Mouse (Mus musculus) stomach, embryonic 14.5 days (tissue): ENCODE measurements around the gene Cachd1. TPM values are rescaled to one million over a fixed set of nuclear protein-coding genes. Genes with fewer than 3 reads are reported as not detected.
A peak's percentile ranks its signal among the peaks of the same experiment; 100 is the strongest.

ENCODE experiments used
- ATAC-seq: fragments of 200-750 bp; cut with Nextera tagmentation; 2 replicates; pipeline ENCODE4 v1.8.0; 2017; ENCODE audit warnings: low read depth, moderate TSS enrichment; ENCODE audit not compliant: insufficient number of reproducible peaks, insufficient read depth, low FRiP score
- H3K27ac ChIP-seq: fragments of 300-500 bp; sonication (generic); 2 replicates; pipeline ENCODE4 v1.5.1; 2014; ENCODE audit warnings: mild to moderate bottlenecking, low read length, moderate library complexity, mixed read lengths
- H3K27me3 ChIP-seq: fragments of 300-500 bp; sonication (generic); 2 replicates; pipeline ENCODE4 v1.6.1; 2014; ENCODE audit warnings: low read length, control low read depth, mixed read lengths; ENCODE audit not compliant: control insufficient read depth, insufficient read depth
- H3K36me3 ChIP-seq: fragments of 300-500 bp; sonication (generic); 2 replicates; pipeline ENCODE4 v1.6.1; 2014; ENCODE audit warnings: mild to moderate bottlenecking, control low read depth, low read length, moderate library complexity, mixed read lengths; ENCODE audit not compliant: control insufficient read depth, insufficient read depth
- H3K4me1 ChIP-seq: fragments of 300-500 bp; sonication (generic); 2 replicates; pipeline ENCODE4 v1.6.1; 2014; ENCODE audit warnings: low read length, control low read depth, mixed read lengths; ENCODE audit not compliant: control insufficient read depth, insufficient read depth
- H3K4me2 ChIP-seq: fragments of 300-500 bp; sonication (generic); replicated peaks from 2 replicates; pipeline ENCODE4 v1.6.1; 2014; ENCODE audit warnings: low read depth, low read length, control low read depth
- H3K4me3 ChIP-seq: fragments of 300-500 bp; sonication (generic); 2 replicates; pipeline ENCODE4 v1.5.1; 2014; ENCODE audit warnings: low read depth, low read length, control low read depth
- H3K9ac ChIP-seq: fragments of 300-500 bp; sonication (generic); replicated peaks from 2 replicates; pipeline ENCODE4 v1.6.1; 2014; ENCODE audit warnings: low read depth, mild to moderate bottlenecking, control low read depth, low read length, moderate library complexity, mixed read lengths
- H3K9me3 ChIP-seq: fragments of 300-500 bp; sonication (generic); 2 replicates; pipeline ENCODE4 v1.6.1; 2016; ENCODE audit warnings: low read depth, low read length, control low read depth; ENCODE audit not compliant: control insufficient read depth
- WGBS: fragments of 180-500 bp; shearing (Covaris S2); extraction: QIAGEN DNeasy Blood & Tissue Kit; methylation state at CpG from one replicate; pipeline ENCODE4 v1.1.7; 2014; 5-methylcytosine and 5-hydroxymethylcytosine counted together
- polyA plus RNA-seq: library from polyadenylated mRNA; unstranded; fragments of >200 nt; fragmentation: Nextera tagmentation; extraction: Ambion mirVana; gene quantifications from 2 replicates; pipeline ENCODE4 v1.2.1, GENCODE M21; 2014

Gene Cachd1
- polyA plus RNA-seq, 1 experiment from 2014 or later, result 19.5 TPM

DNA sequence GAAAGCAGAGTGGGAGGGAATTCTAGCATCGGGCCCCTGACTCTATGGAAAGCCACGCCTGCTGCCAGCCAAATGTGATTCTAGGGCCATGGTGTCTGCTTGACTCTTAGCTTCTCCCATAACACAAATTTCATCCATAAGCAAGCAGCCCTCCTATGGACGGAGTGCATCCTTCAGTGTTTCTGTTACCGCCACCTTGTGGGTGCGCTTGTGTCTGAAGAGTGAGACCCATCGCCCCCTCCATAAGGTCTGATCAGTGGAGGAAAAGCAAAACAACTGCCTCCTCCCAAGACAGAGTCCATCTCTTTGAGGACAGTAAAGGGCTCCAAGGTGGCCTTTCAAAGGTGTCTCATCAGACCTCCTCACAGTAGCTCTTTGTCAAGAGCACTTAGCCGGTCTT lies 201.0 kb downstream of the Cachd1 start:
- no peak overlapping the region for H3K4me3 ChIP-seq
- WGBS, result 88% methylated on average over 7 of the region's 7 CpGs
- no peak overlapping the region for H3K27ac ChIP-seq
- H3K36me3 ChIP-seq, result peaks cover 28% of the 10 kb centered on the region; the same call in 1 of the 2 replicates
- no peaks in the 10 kb centered on the region for H3K9me3 ChIP-seq
- no peak overlapping the region for H3K4me2 ChIP-seq
- H3K4me1 ChIP-seq, result no peaks in the 10 kb centered on the region
- H3K27me3 ChIP-seq, result no peaks in the 10 kb centered on the region
- no peak overlapping the region for H3K9ac ChIP-seq
- ATAC-seq, result no peak

DNA sequence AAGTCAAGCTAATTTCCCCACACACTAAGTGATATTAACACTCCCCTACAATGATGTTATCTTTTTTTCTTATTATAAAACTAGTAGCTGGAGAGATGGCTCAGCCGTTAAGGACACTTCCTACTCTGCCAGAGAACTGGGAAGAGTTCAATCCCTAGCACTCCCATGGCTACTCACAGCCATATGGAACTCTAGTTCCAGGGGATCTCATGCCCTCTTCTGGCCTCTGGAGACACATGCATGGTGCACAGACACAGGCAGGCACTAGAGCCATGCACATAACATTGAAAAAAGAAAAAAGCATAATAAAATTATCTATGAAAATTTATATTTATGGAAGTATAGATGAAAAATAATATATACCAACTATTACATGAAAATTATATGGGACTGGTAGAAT lies 210.7 kb downstream of the Cachd1 start:
- no peaks in the 10 kb centered on the region for H3K27me3 ChIP-seq
- no peak overlapping the region for H3K9ac ChIP-seq
- no peak overlapping the region for H3K4me2 ChIP-seq
- no peak overlapping the region for H3K27ac ChIP-seq
- no peaks in the 10 kb centered on the region for H3K9me3 ChIP-seq
- WGBS, result 83% methylated on average over 1 of the region's 1 CpGs
- no peak for ATAC-seq
- no peaks in the 10 kb centered on the region for H3K4me1 ChIP-seq
- H3K4me3 ChIP-seq, result no peak overlapping the region
- H3K36me3 ChIP-seq, result peaks cover 36% of the 10 kb centered on the region

DNA sequence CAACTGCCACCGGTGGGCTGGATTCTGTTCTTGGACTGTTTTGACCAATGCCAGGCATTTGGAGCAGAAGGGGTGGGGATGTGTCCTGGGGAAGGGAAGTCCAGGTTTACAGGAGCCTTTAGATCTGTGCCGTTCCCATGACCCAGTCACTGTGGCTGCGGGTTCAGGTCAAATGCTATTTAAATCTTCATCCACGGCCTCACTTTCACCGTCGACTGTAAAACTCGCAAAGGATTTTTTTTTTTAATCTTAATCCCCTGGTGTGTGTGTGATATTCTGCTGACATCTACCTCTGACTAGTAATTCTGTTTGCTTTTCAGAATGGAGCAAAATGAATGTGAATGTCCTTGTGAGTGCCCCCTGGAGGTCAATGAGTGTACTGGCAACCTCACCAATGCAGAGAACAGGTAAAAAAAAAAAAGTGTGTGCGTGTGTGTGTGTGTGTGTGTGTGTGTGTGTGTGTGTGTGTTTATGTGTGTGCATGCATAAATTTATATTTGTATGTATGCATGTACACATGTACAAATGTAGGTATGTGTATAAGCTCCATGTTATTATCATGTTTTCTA lies 211.8 kb downstream of the Cachd1 start:
- H3K27me3 ChIP-seq, result no peaks in the 10 kb centered on the region
- WGBS, result 82% methylated on average over 8 of the region's 8 CpGs

DNA sequence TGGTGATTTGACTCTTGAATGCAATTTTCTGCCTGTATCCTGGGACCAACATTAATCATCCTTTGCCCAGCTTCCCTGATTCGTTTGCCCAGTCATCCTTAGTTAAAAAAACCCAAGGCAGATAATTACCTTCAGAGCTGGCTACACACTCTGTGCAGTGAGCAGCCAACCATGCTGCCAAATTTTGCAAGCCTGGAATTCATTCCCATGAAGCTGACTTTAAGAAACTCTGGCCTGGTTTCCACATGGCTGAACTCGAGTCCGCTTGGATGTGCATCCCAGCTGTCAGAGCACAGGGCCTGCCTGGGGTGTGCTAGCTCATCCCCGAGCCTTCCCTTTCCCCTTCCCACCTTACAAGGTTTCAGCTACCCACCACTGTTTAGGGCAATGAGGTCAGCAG lies 214.5 kb downstream of the Cachd1 start:
- Histone ChIP-seq H3K4me3 (no peak overlapping the region), H3K9ac (no peak overlapping the region), H3K9me3 (no peaks in the 10 kb centered on the region), H3K4me2 (no peak overlapping the region), H3K27ac (no peak overlapping the region), H3K27me3 (no peaks in the 10 kb centered on the region), H3K4me1 (no peaks in the 10 kb centered on the region), H3K36me3 (peaks cover 39% of the 10 kb centered on the region)
- ATAC-seq, result no peak
- WGBS, result 67% methylated on average over 4 of the region's 4 CpGs

More for the DNA sequence above, 211.8 kb downstream of the Cachd1 start:
- H3K9me3 ChIP-seq, result no peaks in the 10 kb centered on the region
- H3K27ac ChIP-seq, result no peak overlapping the region
- H3K4me3 ChIP-seq, result no peak overlapping the region
- ATAC-seq, result no peak
- no peak overlapping the region for H3K9ac ChIP-seq
- peaks cover 40% of the 10 kb centered on the region for H3K36me3 ChIP-seq
- H3K4me2 ChIP-seq, result no peak overlapping the region
- H3K4me1 ChIP-seq, result no peaks in the 10 kb centered on the region

DNA sequence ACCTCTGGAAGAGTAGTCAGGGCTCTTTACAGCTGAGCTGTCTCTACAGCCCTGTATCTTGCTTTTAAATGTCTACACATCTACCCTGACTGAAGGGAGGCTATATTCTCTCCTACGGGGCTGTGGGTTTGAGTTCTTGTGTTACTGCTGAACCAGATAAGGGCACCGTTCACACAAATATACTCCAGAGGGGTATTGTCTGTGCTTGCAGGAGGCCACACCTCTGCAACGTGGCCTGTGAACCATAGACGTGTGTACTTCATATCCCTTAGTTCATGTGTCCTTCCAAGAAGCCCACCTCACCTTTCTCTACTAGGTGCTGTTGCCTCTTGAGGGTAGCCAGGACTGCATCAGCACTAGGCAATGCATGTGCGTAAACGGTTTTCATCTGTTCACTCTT lies 215.6 kb downstream of the Cachd1 start:
- 81% methylated on average over 6 of the region's 6 CpGs for WGBS
- no peaks in the 10 kb centered on the region for H3K27me3 ChIP-seq
- H3K9me3 ChIP-seq, result no peaks in the 10 kb centered on the region
- H3K27ac ChIP-seq, result no peak overlapping the region
- peaks cover 39% of the 10 kb centered on the region for H3K36me3 ChIP-seq
- H3K4me1 ChIP-seq, result no peaks in the 10 kb centered on the region
- no peak for ATAC-seq
- H3K9ac ChIP-seq, result no peak overlapping the region
- H3K4me2 ChIP-seq, result no peak overlapping the region
- H3K4me3 ChIP-seq, result no peak overlapping the region

DNA sequence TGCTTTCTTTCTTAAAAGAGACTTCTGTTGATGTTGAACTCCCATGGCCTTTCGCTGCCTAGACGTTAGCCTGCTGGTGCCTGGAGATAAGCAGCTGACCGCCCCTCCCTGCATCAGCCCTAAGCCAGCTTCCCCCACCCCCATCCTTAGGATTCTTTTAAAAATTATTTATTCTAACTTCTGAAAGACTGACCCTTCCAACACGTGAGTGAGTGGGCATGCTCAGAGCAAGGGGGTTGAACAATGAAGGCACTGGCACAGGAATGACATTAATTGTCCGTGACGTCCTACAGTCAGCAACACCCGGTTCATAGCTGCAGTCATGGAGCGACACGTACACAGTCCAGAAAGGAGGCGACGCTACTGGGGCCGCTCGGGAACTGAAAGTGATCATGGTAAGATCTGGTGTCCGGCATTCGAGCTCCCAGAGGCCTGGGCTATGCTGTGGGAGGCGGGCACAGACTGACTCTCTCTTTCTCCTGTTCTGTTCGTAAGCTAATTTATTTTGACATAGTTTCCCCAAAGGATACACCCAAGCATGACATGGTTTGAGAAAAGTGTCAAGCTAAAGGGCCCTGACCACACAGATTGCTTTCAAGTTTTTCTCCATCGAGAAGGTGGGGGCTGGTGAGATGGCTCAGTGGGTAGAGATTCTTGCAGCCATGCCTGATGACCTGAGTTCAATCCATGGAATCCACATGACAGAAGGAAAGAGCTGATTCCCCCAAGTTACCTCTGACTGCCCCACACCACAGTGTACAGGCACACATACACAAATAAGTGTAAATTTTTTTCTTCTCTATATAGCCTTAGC lies 218.2 kb downstream of the Cachd1 start:
- Histone ChIP-seq H3K36me3 (peaks cover 30% of the 10 kb centered on the region), H3K4me1 (no peaks in the 10 kb centered on the region), H3K4me2 (no peak overlapping the region), H3K4me3 (no peak overlapping the region), H3K27ac (no peak overlapping the region), H3K27me3 (no peaks in the 10 kb centered on the region), H3K9me3 (no peaks in the 10 kb centered on the region), H3K9ac (no peak overlapping the region)
- 55% methylated on average over 18 of the region's 18 CpGs for WGBS
- peak; percentile 57; the same call in 1 of the 2 replicates for ATAC-seq

DNA sequence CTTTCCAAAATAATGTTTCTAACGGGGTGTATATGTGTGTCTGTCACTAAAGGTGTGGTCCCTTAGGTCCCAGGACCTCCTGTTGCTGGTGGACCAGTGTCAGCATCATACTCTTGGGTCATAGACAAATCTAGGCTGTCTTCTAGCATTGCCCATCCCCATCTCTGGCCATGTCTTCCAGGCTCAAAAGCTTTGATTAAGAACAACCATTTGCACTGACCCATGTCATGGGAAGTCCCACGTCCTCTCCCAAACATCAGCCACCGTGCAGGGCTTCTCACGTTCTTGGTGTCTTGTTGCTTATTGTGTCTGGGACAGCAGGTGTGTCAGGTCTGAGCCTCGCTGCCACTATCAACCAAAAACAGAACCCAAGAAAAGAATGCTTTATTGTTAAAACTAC lies 219.1 kb downstream of the Cachd1 start:
- no peaks in the 10 kb centered on the region for H3K4me1 ChIP-seq
- H3K9ac ChIP-seq, result no peak overlapping the region
- WGBS, result 90% methylated on average over 5 of the region's 5 CpGs
- no peak for ATAC-seq
- H3K9me3 ChIP-seq, result no peaks in the 10 kb centered on the region
- no peak overlapping the region for H3K4me2 ChIP-seq
- no peak overlapping the region for H3K27ac ChIP-seq
- no peak overlapping the region for H3K4me3 ChIP-seq
- peaks cover 23% of the 10 kb centered on the region for H3K36me3 ChIP-seq
- no peaks in the 10 kb centered on the region for H3K27me3 ChIP-seq

DNA sequence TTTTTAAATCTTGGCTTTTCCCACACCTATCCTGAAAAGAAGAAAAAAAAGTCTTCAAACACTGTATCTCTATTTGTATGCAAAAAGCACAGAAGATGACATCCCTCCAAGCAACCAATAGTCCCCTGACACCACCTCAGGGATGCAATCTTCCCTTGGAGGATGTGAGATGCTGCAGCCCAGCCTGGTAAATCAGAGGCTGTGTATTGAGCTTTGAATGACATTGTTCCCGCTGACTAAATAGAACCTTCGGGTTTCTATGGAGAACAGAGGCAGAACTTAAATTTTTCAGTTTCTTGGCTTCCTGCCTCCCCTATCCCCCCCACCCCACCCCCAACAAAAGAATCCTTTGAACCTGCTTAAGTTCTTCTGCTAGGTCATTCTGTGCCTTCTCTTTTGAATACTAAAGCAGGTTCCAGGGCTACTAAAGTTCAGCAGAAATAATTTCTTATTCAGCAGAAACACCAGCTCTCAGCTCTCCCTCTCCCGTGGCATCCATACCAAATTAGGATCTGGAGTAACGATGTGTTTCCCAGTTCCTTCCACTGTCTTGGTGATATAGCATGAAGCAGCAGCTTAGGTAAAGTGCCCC lies 219.7 kb downstream of the Cachd1 start:
- no peaks in the 10 kb centered on the region for H3K9me3 ChIP-seq
- H3K9ac ChIP-seq, result no peak overlapping the region
- no peaks in the 10 kb centered on the region for H3K27me3 ChIP-seq
- ATAC-seq, result no peak
- H3K4me2 ChIP-seq, result no peak overlapping the region
- peaks cover 18% of the 10 kb centered on the region for H3K36me3 ChIP-seq
- WGBS, result 87% methylated on average over 4 of the region's 4 CpGs
- H3K4me1 ChIP-seq, result no peaks in the 10 kb centered on the region
- H3K4me3 ChIP-seq, result no peak overlapping the region
- H3K27ac ChIP-seq, result no peak overlapping the region
